Mouse (Mus musculus) kidney, adult 18-20 months (tissue): ENCODE results near the gene Map2k5.

Experiments used
- DNase-seq: peaks from one replicate; pipeline ENCODE4 v3.0.0; 2021

Gene Map2k5

GRCm38 (mm10) chr9:63182306-63182960 lies 195.3 kb downstream of the Map2k5 start:
- DNase-seq, result no peak

DNA sequence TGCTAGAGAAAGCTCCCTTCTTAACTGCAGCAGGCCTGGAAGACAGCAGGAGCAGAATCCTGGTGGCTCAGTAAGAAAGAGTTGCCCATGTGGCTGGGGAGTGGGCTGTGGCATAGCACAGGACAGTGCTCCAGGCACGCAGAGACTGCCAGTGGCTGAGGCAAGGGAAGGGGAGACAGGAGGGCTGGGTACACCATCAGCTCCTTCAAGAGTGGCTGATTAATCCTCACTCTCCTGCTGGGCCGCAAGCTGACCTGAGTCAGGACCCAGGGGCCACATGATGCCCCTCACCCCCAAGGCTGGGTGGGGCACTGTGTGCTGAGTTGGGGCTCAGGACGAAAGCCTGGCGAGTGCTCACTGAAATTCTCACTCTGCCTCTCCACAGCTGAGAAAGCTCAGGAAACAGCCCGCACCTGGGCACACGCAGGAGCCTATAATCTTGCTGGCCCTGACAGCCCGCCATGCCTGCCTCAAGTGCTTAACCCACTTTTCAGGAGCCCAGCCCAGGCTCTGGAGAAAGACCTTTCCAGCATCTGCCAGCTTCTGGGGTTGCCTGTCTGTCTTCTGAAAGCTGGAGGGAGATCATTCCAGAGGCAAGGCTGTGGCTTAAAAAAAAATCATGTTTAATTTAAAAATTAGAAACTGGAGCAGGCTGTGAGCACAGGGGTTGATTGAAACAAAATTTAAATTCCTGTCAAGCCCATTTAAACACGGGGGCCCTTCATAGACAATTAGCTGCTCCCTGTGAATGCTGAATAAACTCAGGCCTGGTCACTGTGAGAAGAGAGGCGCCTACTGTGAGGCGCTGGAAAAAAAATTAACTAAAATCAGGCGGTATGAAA lies 196.1 kb downstream of the Map2k5 start:
- no peak for DNase-seq

GRCm38 (mm10) chr9:63178296-63178695 lies 199.4 kb downstream of the Map2k5 start:
- peak; percentile 16 for DNase-seq

- DNase-seq, result no peak
Observed at GRCm38 (mm10) chr9:63174001-63174721, 203.5 kb downstream of the Map2k5 start.

- no peak for DNase-seq
Observed at GRCm38 (mm10) chr9:63171951-63172350, 205.8 kb downstream of the Map2k5 start.

DNA sequence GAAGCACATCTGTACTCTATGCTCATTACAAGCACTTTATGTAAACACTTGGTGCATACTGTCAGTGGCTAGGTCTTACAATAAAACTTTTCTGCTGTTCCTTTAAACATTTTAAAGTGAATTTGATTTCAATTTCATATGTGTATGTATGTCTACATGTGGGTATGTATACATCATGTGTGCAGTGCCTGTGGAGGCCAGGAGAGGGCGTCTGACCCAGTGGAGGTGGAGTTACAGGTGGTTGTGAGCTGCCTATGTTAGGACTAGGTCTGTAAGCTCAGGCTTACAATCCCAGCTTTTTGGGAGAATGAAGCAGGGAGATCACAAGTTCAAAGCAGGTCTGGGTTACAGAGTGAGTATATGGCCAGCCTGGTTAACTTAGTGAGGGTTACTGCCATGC lies 208.6 kb downstream of the Map2k5 start:
- no peak for DNase-seq

DNA sequence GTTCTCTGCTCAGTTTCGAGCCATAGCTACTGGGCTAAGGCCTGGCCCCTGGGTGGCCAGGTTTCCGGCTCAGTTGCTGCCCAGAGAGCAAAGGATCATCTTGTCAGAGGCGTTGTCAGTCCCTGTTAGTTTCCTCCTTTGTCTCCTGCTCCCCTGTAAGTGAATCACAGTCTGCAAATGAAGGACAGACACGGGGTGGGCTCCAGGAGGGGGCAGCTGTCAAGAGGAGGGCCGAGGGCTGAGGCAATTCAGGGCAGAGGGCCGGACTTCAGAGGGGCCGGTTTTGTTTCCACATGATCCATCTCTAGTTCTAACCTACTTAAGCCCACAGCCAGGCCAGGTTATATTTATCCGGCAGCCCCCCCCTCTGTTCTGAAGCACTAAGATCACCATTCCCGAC lies 212.6 kb downstream of the Map2k5 start:
- DNase-seq, result no peak

DNA sequence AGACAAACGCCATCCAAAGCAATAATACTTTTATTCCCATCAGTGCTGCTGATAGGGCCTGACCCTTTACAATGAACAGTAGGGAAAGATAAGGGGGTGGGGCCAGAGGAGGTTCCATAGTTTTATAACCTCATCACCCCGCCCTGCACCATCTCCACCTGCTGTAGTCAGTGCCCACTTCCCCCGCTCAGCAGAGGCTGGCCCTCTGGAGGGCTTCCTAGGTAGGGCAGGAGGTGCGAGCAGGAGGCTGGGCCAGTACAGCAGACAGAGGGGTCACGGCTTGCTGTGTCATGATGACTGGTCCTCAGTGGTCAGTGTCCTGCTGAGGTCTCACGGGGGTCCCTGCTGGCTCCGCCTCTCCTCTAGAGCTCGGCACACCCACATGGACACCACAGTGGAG lies 213.9 kb downstream of the Map2k5 start:
- DNase-seq, result no peak

DNA sequence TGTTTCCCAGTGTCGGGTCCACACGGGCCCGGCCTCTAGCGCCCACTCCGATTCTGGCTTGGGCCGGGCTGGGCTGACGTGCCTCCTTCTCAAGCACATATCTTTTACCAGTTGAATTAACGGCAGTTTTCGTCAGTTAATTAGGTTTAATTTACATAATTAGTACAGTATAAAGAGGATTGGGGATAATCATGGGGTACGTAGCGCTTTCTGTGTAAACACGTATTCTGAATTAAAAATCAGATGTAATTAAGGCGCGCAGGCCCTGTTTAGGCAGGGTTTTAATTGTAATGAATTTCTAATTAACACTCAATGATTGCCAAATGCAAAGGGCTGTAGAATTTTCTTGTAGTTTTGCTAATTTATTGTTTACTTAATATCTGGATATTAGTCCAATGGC lies 225.8 kb downstream of the Map2k5 start:
- DNase-seq, result no peak

- peak; percentile 67 for DNase-seq
Observed at GRCm38 (mm10) chr9:63151072-63151870, 226.4 kb downstream of the Map2k5 start.

- DNase-seq, result no peak
Observed at GRCm38 (mm10) chr9:63150086-63150800, 227.5 kb downstream of the Map2k5 start.

DNA sequence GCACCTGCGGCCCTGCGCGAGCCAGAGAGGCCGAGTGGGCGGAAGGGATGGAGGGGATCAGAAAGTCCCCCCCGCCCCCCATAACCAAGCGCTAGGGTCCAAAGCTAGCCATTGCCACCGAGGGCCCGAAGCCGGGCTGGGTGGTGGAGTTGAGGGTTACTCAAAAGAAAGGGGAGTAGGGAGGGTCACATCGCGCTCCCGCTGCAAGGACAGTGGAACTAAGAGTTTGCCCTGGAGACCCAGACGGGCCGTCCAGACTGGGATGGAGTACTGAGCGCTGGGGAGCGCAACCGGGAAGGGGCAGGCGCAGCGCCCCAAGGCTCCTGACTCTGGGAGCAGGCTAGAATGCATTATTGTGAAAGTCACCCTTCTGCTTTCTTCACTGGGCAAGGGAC lies 228.3 kb downstream of the Map2k5 start:
- DNase-seq, result no peak

DNA sequence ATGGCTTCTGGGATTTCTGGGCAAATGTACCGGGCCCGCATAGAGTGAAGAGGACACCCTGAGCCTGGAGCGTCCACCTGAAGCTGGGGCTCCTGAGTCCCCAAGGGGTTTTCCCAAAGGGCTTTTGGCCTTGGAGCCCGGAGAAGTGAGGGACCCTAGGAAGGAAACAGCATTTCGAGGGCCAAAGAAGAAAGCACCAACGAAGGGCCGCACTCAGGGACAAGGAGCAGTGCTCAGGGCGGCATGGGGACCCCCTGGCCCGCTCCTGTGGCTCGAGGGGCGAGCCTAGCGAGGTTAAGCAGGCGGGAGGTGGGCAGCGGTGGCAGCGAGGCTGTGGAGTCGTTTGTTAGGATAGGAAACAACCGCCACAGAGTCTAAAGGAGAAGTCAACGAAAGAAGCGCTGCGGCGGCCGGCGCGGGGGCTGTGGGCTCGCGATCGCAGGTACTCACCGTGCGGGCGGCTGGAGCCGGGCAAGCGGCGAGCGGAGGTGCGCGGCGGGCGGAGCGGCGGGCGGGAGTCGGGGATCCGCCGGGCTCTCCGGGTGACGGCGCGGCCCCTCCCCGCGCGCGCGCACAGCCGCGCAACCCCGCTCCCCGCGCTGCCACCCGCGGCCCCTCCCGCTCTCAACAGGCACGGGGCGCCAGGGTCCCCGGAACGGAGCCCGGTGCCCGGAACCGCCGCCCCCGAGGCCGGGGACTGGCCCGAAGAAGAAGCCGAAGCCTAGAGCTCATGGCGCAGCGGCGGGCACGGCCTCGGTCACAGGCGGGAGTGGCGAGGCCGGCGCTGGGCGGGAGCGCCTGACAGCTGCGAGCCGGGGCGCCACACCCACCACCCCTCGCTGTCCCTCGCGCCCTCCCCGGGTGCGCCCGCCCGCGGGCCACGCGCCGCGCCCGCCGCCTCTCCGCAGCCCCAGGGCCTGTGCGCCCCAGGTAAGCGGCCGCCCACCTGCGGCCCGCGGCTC lies 229.0 kb downstream of the Map2k5 start, which contains the start of gene Skor1:
Skor1 (minus strand) TSS at position 552 of the 962 bp plus-strand sequence.
- no peak for DNase-seq

DNA sequence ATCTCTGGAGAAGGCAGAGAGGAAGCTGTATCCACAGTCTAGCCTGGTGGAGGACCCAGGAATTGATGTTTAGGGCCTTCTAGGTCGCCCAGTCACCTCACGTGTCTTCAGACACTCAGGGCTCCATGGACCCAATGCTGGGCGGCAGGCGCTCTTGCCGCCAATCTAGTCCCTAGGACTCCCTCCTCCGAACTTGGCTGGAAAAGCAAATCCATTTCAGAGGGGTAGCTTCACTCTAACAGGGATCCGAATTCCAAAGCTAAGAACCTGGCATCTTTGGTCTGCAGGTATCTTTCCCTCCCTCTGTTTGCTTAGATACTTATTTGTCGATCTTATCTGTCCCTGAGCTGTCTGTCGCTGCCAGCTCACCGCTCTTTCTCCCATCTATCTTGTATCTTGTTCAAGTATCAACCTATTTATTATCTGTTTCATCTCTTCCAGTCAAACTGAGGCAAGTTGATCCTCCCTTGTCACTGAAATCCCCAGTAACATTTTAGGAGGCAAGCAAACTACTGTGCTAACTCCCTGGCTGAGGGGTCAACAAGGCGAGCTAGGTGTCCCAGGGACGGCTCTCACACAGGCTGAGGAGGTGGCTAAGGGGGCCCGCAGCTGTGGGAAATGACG lies 229.8 kb downstream of the Map2k5 start:
- no peak for DNase-seq

- no peak for DNase-seq
Observed at GRCm38 (mm10) chr9:63147296-63147695, 230.4 kb downstream of the Map2k5 start.

DNA sequence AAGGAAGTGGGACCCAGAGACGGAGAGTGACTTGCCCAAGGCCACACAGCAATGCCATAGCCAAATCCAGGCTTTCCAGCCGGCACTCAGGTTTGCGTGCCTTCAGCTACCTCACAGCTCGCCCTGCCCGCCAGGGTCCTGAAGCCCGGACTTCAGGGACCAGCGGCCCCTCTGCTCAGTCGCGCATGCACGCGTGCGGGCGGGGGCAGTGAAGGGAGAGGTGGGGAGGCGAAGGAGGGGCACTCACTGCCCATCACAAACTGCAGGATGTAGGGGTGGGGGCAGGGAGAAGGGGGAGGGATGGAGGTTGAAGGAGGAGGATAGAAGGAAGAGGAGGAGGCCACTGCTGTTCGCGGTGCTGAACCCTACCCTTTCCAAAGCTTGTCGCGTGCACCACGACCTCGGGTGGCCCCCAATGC lies 230.8 kb downstream of the Map2k5 start:
- DNase-seq, result no peak

- no peak for DNase-seq
Observed at GRCm38 (mm10) chr9:63146126-63146855, 231.4 kb downstream of the Map2k5 start.

DNA sequence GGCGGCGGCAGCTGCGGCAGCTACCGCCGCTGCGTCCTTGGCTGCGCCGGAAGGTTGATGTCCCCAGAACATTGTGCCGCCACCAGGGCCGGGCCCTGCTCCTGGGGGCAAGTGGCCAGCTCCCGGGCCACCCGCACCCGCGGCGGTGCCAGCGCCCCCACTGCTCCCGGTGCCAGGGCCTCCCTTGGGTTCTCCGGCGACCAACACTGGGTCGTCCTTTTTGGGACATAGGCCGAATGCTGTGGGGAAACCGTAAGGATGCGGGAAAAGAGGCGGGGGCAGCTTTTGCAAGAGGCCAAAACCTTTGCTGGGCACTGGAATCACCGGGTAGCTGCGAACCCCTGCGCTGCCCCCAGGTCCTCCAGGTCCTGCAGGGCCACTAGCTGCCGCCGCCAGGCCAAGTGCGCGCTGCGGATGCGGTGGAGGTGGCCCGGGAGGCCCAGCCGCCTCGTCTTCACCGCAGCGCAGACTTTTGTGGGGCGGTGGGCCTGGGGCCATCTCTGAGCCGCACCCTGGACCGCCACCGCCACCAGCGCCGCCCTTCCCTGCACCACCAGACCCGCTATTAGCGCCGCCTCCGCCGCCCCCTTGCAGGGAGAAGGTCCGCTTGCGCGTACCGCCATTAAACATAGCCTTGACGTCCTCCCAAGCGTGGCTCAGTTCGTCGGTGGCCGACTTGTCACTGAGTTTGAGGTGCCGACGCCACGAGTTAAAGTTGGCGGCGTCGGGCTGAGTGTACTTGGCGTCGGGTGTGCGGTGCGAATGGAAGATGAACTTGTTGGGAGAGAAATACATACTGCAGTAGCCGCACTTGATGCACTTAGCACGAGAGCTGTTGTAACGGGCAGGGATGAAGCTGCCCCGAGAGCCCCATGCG lies 232.2 kb downstream of the Map2k5 start:
- DNase-seq, result no peak
